Mouse (Mus musculus) forebrain, embryonic 11.5 days (tissue): ENCODE results near the gene Hnf4a. TPM values are rescaled to one million over a fixed set of nuclear protein-coding genes. Genes with fewer than 3 reads are reported as not detected.

Experiments used
- ATAC-seq: fragments of 200-750 bp; cut with Nextera tagmentation; replicated peaks from 2 replicates; pipeline ENCODE4 v1.8.0; 2017; ENCODE audit warnings: moderate TSS enrichment; ENCODE audit not compliant: low FRiP score
- DNase-seq: peaks from one replicate; pipeline ENCODE4 v3.0.0-alpha.2; 2017; ENCODE audit warnings: low spot score
- H3K27ac ChIP-seq: fragments of 300-500 bp; sonication (generic); 2 replicates; pipeline ENCODE4 v1.5.1; 2014; ENCODE audit warnings: low read depth, low read length
- H3K27me3 ChIP-seq: fragments of 300-500 bp; sonication (generic); 2 replicates; pipeline ENCODE4 v1.6.1; 2014; ENCODE audit warnings: mild to moderate bottlenecking, low read length, mixed read lengths; ENCODE audit not compliant: control insufficient read depth, insufficient read depth
- H3K36me3 ChIP-seq: fragments of 300-500 bp; sonication (generic); 2 replicates; pipeline ENCODE4 v1.6.1; 2014; ENCODE audit warnings: mild to moderate bottlenecking, low read length, moderate library complexity, mixed read lengths; ENCODE audit not compliant: control insufficient read depth, insufficient read depth
- H3K4me1 ChIP-seq: fragments of 300-500 bp; sonication (generic); replicated peaks from 2 replicates; pipeline ENCODE4 v1.6.1; 2014; ENCODE audit warnings: low read length, mixed read lengths; ENCODE audit not compliant: control insufficient read depth, insufficient read depth
- H3K4me2 ChIP-seq: fragments of 300-500 bp; sonication (generic); 2 replicates; pipeline ENCODE4 v1.6.1; 2014; ENCODE audit warnings: low read depth, mild to moderate bottlenecking, low read length, moderate library complexity, mixed read lengths; ENCODE audit not compliant: severe bottlenecking
- H3K4me3 ChIP-seq: fragments of 300-500 bp; sonication (generic); 2 replicates; pipeline ENCODE4 v1.5.1; 2014; ENCODE audit warnings: low read depth, low read length
- H3K9ac ChIP-seq: fragments of 300-500 bp; sonication (generic); 2 replicates; pipeline ENCODE4 v1.6.1; 2014; ENCODE audit warnings: low read length
- H3K9me3 ChIP-seq: fragments of 300-500 bp; sonication (generic); 2 replicates; pipeline ENCODE4 v1.6.1; 2016; ENCODE audit warnings: low read length, mixed read lengths; ENCODE audit not compliant: control insufficient read depth
- WGBS: fragments of 180-500 bp; shearing (Covaris S2); extraction: QIAGEN DNeasy Blood & Tissue Kit; methylation state at CpG from one replicate; pipeline ENCODE4 v1.1.7; 2014; 5-methylcytosine and 5-hydroxymethylcytosine counted together
- polyA plus RNA-seq: library from polyadenylated mRNA; unstranded; fragments of >200 nt; fragmentation: Nextera tagmentation; extraction: Ambion mirVana; gene quantifications from 2 replicates; pipeline ENCODE4 v1.2.1, GENCODE M21; 2014

The Hnf4a gene
- polyA plus RNA-seq, 1 experiment from 2014 or later = not detected

- Histone ChIP-seq H3K4me2 (no peak overlapping the region), H3K27ac (no peak overlapping the region), H3K27me3 (no peaks in the 10 kb centered on the region), H3K36me3 (0 out of 2 replicates have a peak, but pooled peaks cover under 1% of the 10 kb centered on the region), H3K4me3 (no peak overlapping the region), H3K9ac (no peak overlapping the region), H3K4me1 (no peaks in the 10 kb centered on the region), H3K9me3 (no peaks in the 10 kb centered on the region)
- DNase-seq = no peak
- no peak for ATAC-seq
- WGBS = 85% methylated on average over 4 of the region's 4 CpGs
These were observed 42.6 kb upstream of the Hnf4a start for GRCm38 (mm10) chr2:163463998-163464397.

- DNase-seq (no peak), ATAC-seq (no peak)
- H3K27ac ChIP-seq = no peak overlapping the region
- no peaks in the 10 kb centered on the region for H3K9me3 ChIP-seq
- H3K27me3 ChIP-seq = no peaks in the 10 kb centered on the region
- H3K36me3 ChIP-seq = peaks cover 2% of the 10 kb centered on the region; the same call in 1 of the 2 replicates
- 81% methylated on average over 6 of the region's 6 CpGs for WGBS
- no peak overlapping the region for H3K9ac ChIP-seq
- H3K4me2 ChIP-seq = no peak overlapping the region
- no peak overlapping the region for H3K4me3 ChIP-seq
- H3K4me1 ChIP-seq = no peaks in the 10 kb centered on the region
These were observed 42.0 kb upstream of the Hnf4a start for GRCm38 (mm10) chr2:163464562-163464961.

- Histone ChIP-seq H3K27ac (no peak overlapping the region), H3K4me1 (peaks cover 6% of the 10 kb centered on the region; the same call in 1 of the 2 replicates), H3K27me3 (no peaks in the 10 kb centered on the region), H3K4me3 (no peak overlapping the region), H3K36me3 (peaks cover 2% of the 10 kb centered on the region; the same call in 1 of the 2 replicates), H3K9ac (no peak overlapping the region), H3K9me3 (no peaks in the 10 kb centered on the region), H3K4me2 (no peak overlapping the region)
- ATAC-seq = no peak
- 84% methylated on average over 8 of the region's 8 CpGs for WGBS
- DNase-seq = no peak
These were observed 39.8 kb upstream of the Hnf4a start for GRCm38 (mm10) chr2:163466771-163467170.

GRCm38 (mm10) chr2:163467585-163467984 lies 39.0 kb upstream of the Hnf4a start:
- no peak for DNase-seq

DNA sequence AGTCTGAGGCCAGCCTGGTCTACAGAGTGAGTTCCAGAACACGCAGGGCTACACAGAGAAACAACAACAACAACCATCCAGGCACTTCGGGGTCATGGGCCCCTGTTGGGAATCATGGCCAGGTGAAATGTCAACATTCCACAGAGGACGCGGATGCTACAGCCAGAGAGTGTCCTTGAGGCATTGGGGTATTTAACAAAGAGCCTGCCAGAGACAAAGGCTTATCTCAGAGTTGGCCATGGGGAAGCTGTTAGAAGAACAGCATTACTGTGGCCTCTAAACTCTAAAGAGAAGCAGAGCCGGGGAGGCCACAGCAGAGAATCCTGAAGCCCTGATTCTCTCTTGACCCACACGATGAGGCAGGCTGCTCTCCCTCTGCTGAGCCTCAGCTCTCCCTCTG lies 37.7 kb upstream of the Hnf4a start:
- 95% methylated on average over 6 of the region's 6 CpGs for WGBS
- Histone ChIP-seq H3K27me3 (no peaks in the 10 kb centered on the region), H3K4me3 (no peak overlapping the region), H3K36me3 (peaks cover 2% of the 10 kb centered on the region; the same call in 1 of the 2 replicates), H3K4me2 (no peak overlapping the region), H3K9me3 (no peaks in the 10 kb centered on the region), H3K27ac (no peak overlapping the region), H3K4me1 (peaks cover 6% of the 10 kb centered on the region; the same call in 1 of the 2 replicates), H3K9ac (no peak overlapping the region)
- ATAC-seq = no peak
- DNase-seq = no peak

More at GRCm38 (mm10) chr2:163467585-163467984, 39.0 kb upstream of the Hnf4a start:
- WGBS = 95% methylated on average over 6 of the region's 6 CpGs
- H3K27ac ChIP-seq = no peak overlapping the region
- H3K4me1 ChIP-seq = peaks cover 6% of the 10 kb centered on the region; the same call in 1 of the 2 replicates
- no peak for ATAC-seq
- no peaks in the 10 kb centered on the region for H3K9me3 ChIP-seq
- no peak overlapping the region for H3K4me2 ChIP-seq
- H3K4me3 ChIP-seq = no peak overlapping the region
- no peak overlapping the region for H3K9ac ChIP-seq
- no peaks in the 10 kb centered on the region for H3K27me3 ChIP-seq
- H3K36me3 ChIP-seq = peaks cover 2% of the 10 kb centered on the region; the same call in 1 of the 2 replicates

DNA sequence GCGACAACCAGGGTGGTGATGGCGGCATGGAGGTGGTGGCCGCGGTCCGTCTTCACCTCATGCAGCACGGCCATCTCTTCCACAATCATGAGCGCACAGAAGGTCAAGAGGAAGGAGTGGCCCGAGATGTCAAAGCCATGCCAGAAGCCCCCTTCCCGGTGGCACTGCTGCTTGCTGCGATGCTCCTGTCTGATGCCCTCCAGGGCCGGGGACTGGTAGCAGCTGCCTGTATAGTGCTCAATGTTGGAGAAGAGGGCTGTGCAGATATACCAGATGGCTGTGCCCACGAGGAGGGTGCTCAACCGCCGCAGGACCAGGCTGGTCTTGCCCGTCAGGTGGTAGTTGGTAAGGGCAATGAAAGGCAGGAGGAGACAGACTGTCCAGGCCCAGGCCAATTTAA lies 36.9 kb upstream of the Hnf4a start:
- no peaks in the 10 kb centered on the region for H3K27me3 ChIP-seq
- H3K4me2 ChIP-seq = no peak overlapping the region
- DNase-seq = peak; percentile 44
- ATAC-seq = no peak
- H3K4me3 ChIP-seq = no peak overlapping the region
- no peak overlapping the region for H3K27ac ChIP-seq
- peaks cover 2% of the 10 kb centered on the region; the same call in 1 of the 2 replicates for H3K36me3 ChIP-seq
- peaks cover 6% of the 10 kb centered on the region; the same call in 1 of the 2 replicates for H3K4me1 ChIP-seq
- H3K9me3 ChIP-seq = no peaks in the 10 kb centered on the region
- WGBS = 96% methylated on average over 15 of the region's 15 CpGs
- H3K9ac ChIP-seq = no peak overlapping the region

- no peaks in the 10 kb centered on the region for H3K27me3 ChIP-seq
- H3K4me3 ChIP-seq = 0 out of 2 replicates have a peak overlapping the region, but pooled peaks have one; percentile 80
- H3K4me1 ChIP-seq = peaks cover 6% of the 10 kb centered on the region; the same call in 1 of the 2 replicates
- DNase-seq (peak; percentile 17), ATAC-seq (no peak)
- H3K9me3 ChIP-seq = no peaks in the 10 kb centered on the region
- peak overlapping the region; percentile 83; the same call in 1 of the 2 replicates for H3K4me2 ChIP-seq
- H3K27ac ChIP-seq = no peak overlapping the region
- peaks cover 2% of the 10 kb centered on the region; the same call in 1 of the 2 replicates for H3K36me3 ChIP-seq
- 78% methylated on average over 3 of the region's 3 CpGs for WGBS
- H3K9ac ChIP-seq = peak overlapping the region; percentile 84
These were observed 35.5 kb upstream of the Hnf4a start for GRCm38 (mm10) chr2:163471136-163471535.

- ATAC-seq (peak; percentile 71; the same call in 1 of the 2 replicates), DNase-seq (no peak)
- Histone ChIP-seq H3K36me3 (peaks cover 2% of the 10 kb centered on the region; the same call in 1 of the 2 replicates), H3K9me3 (no peaks in the 10 kb centered on the region), H3K4me2 (peak overlapping the region; percentile 83), H3K9ac (peak overlapping the region; percentile 84), H3K27ac (no peak overlapping the region), H3K4me3 (peak overlapping the region; percentile 80), H3K4me1 (peaks cover 6% of the 10 kb centered on the region; the same call in 1 of the 2 replicates), H3K27me3 (no peaks in the 10 kb centered on the region)
- 6% methylated on average over 35 of the region's 36 CpGs for WGBS
These were observed 34.7 kb upstream of the Hnf4a start for GRCm38 (mm10) chr2:163471710-163472465.
